Comparison of ENCODE assay signal across 33 mouse cellular contexts in the genomic region with DNA sequence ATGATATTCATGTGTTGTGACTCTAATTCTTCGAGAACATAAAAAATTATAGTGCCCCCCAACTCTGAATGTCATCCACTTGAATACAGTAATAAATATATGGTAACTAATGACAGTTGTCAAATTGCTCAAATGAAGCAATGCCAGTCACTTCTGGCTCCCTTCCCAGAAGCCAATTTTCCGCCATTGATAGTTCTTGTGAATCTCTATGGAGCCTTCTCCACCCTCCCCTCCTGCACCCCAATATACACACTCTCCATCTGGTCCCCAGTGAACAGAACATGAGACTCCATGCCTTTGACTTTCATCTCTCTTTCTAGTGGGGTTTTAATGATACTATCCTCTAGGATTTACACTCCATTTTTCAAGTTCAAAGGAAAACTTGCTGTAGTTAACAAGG.
A peak's percentile ranks its signal among the peaks of the same experiment; 100 is the strongest.
DNase-seq lines count a peak whose midpoint lies in the region; ATAC-seq lines count a peak whose summit lies in the region.
"Had no signal": no experiment of that assay in that cellular context is flagged by ENCODE, and none has a peak within 500 bp of the region (broad histone marks: within the 10 kb centered on the region; RNA-seq: fewer than 3 reads in every experiment).

No protein-coding gene starts in this region.

- no peaks in the 10 kb centered on the region for H3K27me3 ChIP-seq in forebrain, embryonic 16.5 days (replicated peaks; ENCODE audit: control insufficient read depth, insufficient read depth, low read length)
- H3K27me3 ChIP-seq: embryonic facial prominence, embryonic 12.5 days; heart, embryonic 12.5 days; kidney, embryonic 15.5 days; limb, embryonic 15.5 days; neural tube, embryonic 12.5 days had no signal

- peak; percentile 84 for ATAC-seq in forebrain, embryonic 16.5 days
- ATAC-seq: inflammation-experienced regulatory T-cells, adult 6 months; midbrain, embryonic 16.5 days; Patski had no signal

- 0 out of 2 replicates have a peak, but pooled peaks cover 2% of the 10 kb centered on the region for H3K4me1 ChIP-seq in forebrain, embryonic 16.5 days (replicated peaks; ENCODE audit: control insufficient read depth, insufficient read depth, low read length)
- H3K4me1 ChIP-seq: embryonic facial prominence, embryonic 12.5 days; heart, embryonic 12.5 days; kidney, embryonic 15.5 days; limb, embryonic 10.5 days; limb, embryonic 15.5 days; midbrain, embryonic 10.5 days; neural tube, embryonic 12.5 days had no signal

- no peak overlapping the region for H3K9ac ChIP-seq in forebrain, embryonic 16.5 days (replicated peaks; ENCODE audit: low read depth, low read length)
- H3K9ac ChIP-seq: embryonic facial prominence, embryonic 12.5 days; heart, embryonic 12.5 days; hindbrain, embryonic 14.5 days; kidney, embryonic 15.5 days; limb, embryonic 15.5 days; liver, embryonic 14.5 days; neural tube, embryonic 12.5 days had no signal

- peak; percentile 69 to 74 for DNase-seq in cerebellum, postnatal 14 days
- no peak for DNase-seq in cerebellum, postnatal 36 days
- DNase-seq in layer of hippocampus, adult 9-11 months = peak; percentile 28
- DNase-seq in layer of hippocampus, adult 11-12 months (ENCODE audit: low spot score) = no peak
- peak; percentile 67 for DNase-seq in Muller cell, postnatal 12 days (ENCODE audit: inconsistent ontology term)
- DNase-seq in liver = no peak
- DNase-seq: adrenal gland, postnatal 10 days; embryo, embryonic 11 days; heart, adult 2 months; heart, postnatal 4 days; kidney, adult 18-20 months; kidney, postnatal 25 days; lung, adult 2 months; lung, postnatal 10 days; thymus, adult 2 months; thymus, postnatal 4 days had no signal

- no peak overlapping the region for H3K4me3 ChIP-seq in forebrain, embryonic 16.5 days (replicated peaks; ENCODE audit: low read length)
- H3K4me3 ChIP-seq: embryonic facial prominence, embryonic 12.5 days; heart, adult 2 months; heart, embryonic 12.5 days; kidney, embryonic 15.5 days; layer of hippocampus, adult 2 months; limb, embryonic 10.5 days; limb, embryonic 15.5 days; midbrain, embryonic 10.5 days; myocyte; neural tube, embryonic 12.5 days had no signal

- no peak overlapping the region for H3K27ac ChIP-seq in forebrain, embryonic 16.5 days (ENCODE audit: low read length)
- H3K27ac ChIP-seq: embryonic facial prominence, embryonic 12.5 days; heart, adult 2 months; hindbrain, embryonic 14.5 days; kidney, embryonic 15.5 days; layer of hippocampus, adult 2 months; limb, embryonic 10.5 days; limb, embryonic 15.5 days; liver, embryonic 14.5 days; midbrain, embryonic 10.5 days; neural tube, embryonic 12.5 days; stomach, postnatal 0 days had no signal

- H3K9me3 ChIP-seq in forebrain, embryonic 16.5 days (ENCODE audit: control insufficient read depth, low read length) = no peaks in the 10 kb centered on the region
- H3K9me3 ChIP-seq: G1E; limb, embryonic 10.5 days; limb, embryonic 15.5 days; midbrain, embryonic 10.5 days; neural tube, embryonic 12.5 days had no signal

- no peak overlapping the region for H3K4me2 ChIP-seq in forebrain, embryonic 16.5 days (ENCODE audit: low read length)
- H3K4me2 ChIP-seq: embryonic facial prominence, embryonic 12.5 days; heart, embryonic 12.5 days; hindbrain, embryonic 14.5 days; kidney, embryonic 15.5 days; limb, embryonic 15.5 days; neural tube, embryonic 12.5 days had no signal

- no peaks in the 10 kb centered on the region for H3K36me3 ChIP-seq in forebrain, embryonic 16.5 days (ENCODE audit: control insufficient read depth, insufficient read depth)
- H3K36me3 ChIP-seq: embryonic facial prominence, embryonic 12.5 days; G1E; heart, embryonic 12.5 days; kidney, embryonic 15.5 days; limb, embryonic 10.5 days; limb, embryonic 15.5 days; midbrain, embryonic 10.5 days; neural tube, embryonic 12.5 days had no signal

- 42% methylated on average over 2 of the region's 2 CpGs for WGBS in forebrain, embryonic 16.5 days

Comparison
In these comparisons a context has a peak if more than half of its experiments do, and no peak if none do; other contexts are left out.
1. DNase-seq: peak in cerebellum, postnatal 14 days (2 of 2), layer of hippocampus, adult 9-11 months (single experiment) and Muller cell, postnatal 12 days (single experiment); none in cerebellum, postnatal 36 days (0 of 2), layer of hippocampus, adult 11-12 months (single experiment) and liver (single experiment).